Mouse (Mus musculus) embryonic fibroblast, embryonic 13.5 days (primary cell): ENCODE results near the gene Vps54. TPM values are rescaled to one million over a fixed set of nuclear protein-coding genes. Genes with fewer than 3 reads are reported as not detected.

Experiments used
- H3K27ac ChIP-seq: 2 replicates; pipeline ENCODE4 v1.5.1; 2012; ENCODE audit warnings: low read length, control low read depth, inconsistent platforms; ENCODE audit not compliant: insufficient read depth
- H3K4me1 ChIP-seq: 2 replicates; pipeline ENCODE4 v1.6.1; 2011; ENCODE audit warnings: low read length; ENCODE audit not compliant: control insufficient read depth, insufficient read depth
- H3K4me3 ChIP-seq: 2 replicates; pipeline ENCODE4 v1.5.1; 2011; ENCODE audit warnings: mild to moderate bottlenecking, control low read depth, low read length; ENCODE audit not compliant: insufficient read depth
- CTCF ChIP-seq: IDR thresholded peaks from 2 replicates; pipeline ENCODE4 v1.5.1; 2011; ENCODE audit warnings: mild to moderate bottlenecking, control low read depth, low read length, moderate library complexity, borderline replicate concordance; ENCODE audit not compliant: insufficient read depth
- POLR2A ChIP-seq: IDR thresholded peaks from 2 replicates; pipeline ENCODE4 v1.6.1; 2011; ENCODE audit warnings: low read depth, mild to moderate bottlenecking, control low read depth, low read length, moderate library complexity
- polyA plus RNA-seq: library from polyadenylated mRNA; stranded (reverse); fragments of >200 nt; gene quantifications from 2 replicates; pipeline ENCODE4 v1.2.4, GENCODE M21; 2011; ENCODE audit warnings: low read depth; ENCODE audit not compliant: missing spikeins, insufficient read length

Vps54 gene
- polyA plus RNA-seq, 1 experiment: 30.7 TPM

DNA sequence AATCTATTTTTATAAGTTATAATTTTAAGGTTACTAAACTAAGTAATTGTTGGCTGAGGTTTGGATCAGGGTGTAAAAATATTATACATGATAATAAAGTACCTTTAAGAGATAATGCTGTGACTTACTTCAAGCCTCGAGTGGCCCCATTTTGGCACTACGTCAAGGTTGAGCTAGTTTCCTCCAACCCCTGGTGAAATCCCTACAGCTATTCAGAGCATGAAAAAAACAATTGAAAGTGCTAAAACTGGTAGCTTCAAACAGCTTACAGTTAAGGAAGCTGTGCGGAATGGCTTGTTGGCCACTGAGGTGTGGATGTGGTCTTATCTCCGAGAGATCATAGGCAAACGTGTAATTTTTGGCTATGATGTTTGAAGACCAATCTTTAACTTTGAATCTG is 56.4 kb downstream of the Vps54 start:
- Histone ChIP-seq H3K4me1 (no peaks in the 10 kb centered on the region), H3K4me3 (no peak overlapping the region), H3K27ac (no peak overlapping the region)
- TF ChIP-seq CTCF: no peak
- no peak for TF ChIP-seq POLR2A

DNA sequence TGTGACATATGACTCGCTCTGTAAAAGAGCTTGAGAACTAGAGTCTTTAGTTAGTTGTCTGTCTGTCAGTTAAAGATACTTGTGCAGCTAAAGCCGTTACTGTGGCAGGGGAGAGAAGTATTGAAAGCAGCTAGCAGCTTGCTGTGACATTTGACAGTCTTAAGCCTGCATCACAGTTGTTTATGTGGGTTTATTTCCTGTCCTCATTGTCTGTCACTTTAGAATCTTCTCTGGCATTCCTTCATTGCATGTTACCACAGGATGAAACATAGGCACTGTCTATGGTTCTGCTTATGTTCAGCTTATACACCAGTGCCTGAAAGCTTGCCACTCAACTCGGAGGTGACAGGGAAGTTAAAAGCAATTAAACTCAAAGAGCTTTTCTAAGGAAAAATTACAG is 64.5 kb downstream of the Vps54 start:
- H3K27ac ChIP-seq: no peak overlapping the region
- no peak overlapping the region for H3K4me3 ChIP-seq
- TF ChIP-seq POLR2A (no peak), CTCF (no peak)
- H3K4me1 ChIP-seq: no peaks in the 10 kb centered on the region

DNA sequence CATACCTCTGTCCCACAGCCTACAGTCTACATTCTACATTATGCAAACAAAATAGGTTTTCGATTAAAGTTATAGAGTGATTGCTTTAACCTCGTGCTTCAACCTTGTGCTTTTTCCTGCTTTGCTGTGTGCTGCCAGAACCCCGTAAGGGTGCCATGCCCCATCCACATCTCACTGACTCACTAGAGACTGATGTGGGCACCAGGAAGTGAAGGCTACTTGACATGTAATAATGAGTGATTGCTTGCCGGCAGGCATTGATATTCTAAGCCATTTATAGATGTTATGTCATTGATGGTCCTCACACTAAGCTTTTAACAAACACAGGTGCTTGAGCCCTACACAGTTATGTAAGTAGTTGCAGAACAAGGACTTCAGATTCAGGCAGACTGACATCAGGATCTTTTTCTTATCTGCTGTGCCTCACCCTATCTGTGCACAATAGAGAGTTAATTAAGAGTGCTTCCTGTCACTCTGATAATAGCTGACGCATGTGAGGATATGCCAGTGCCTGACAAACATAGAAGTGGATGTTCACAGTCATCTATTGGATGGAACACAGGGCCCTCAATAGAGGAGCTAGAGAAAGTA is 68.1 kb downstream of the Vps54 start:
- Histone ChIP-seq H3K4me1 (no peaks in the 10 kb centered on the region), H3K27ac (no peak overlapping the region), H3K4me3 (no peak overlapping the region)
- no peak for TF ChIP-seq CTCF
- TF ChIP-seq POLR2A: no peak

DNA sequence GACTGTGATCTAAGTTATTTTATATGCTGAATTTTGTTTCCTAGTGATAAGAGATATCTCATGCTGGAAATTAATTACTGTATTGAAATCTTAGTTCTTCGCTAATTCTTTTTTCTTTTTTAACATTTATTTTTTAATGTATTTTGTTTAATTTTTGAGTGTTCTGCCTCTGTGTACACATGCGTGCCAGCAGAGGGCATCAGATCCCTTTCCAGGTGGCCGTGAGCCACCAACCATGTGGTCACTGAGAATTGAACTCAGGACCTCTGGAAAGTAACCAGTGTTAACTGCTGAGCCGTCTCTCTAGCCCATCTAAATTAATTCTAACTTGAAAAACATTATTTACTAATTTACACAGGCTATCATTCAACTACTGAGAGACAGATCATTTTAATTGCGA is 69.0 kb downstream of the Vps54 start:
- no peak overlapping the region for H3K27ac ChIP-seq
- H3K4me3 ChIP-seq: no peak overlapping the region
- TF ChIP-seq POLR2A (no peak), CTCF (peak; percentile 77)
- no peaks in the 10 kb centered on the region for H3K4me1 ChIP-seq

DNA sequence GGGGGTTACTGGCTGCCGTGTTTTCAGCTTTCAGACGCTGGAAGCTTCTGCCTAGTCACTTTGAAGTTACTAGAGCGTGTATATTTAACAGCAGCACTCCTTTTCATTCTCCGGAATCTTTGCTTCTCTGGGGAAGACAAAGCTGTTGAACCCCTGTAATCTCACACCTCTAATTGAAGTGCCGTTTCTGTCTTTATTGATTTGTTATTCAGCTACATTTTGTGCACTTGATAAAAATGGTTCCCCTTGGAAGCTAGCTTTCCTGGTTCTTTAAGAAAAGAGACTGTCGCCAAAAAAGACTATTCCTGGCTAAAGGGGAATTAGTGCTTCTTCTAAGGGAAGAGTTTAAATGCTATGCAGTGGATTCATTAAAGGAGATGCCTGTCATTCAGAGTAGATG is 70.4 kb downstream of the Vps54 start:
- no peak overlapping the region for H3K27ac ChIP-seq
- TF ChIP-seq POLR2A: no peak
- TF ChIP-seq CTCF: no peak
- H3K4me3 ChIP-seq: no peak overlapping the region

DNA sequence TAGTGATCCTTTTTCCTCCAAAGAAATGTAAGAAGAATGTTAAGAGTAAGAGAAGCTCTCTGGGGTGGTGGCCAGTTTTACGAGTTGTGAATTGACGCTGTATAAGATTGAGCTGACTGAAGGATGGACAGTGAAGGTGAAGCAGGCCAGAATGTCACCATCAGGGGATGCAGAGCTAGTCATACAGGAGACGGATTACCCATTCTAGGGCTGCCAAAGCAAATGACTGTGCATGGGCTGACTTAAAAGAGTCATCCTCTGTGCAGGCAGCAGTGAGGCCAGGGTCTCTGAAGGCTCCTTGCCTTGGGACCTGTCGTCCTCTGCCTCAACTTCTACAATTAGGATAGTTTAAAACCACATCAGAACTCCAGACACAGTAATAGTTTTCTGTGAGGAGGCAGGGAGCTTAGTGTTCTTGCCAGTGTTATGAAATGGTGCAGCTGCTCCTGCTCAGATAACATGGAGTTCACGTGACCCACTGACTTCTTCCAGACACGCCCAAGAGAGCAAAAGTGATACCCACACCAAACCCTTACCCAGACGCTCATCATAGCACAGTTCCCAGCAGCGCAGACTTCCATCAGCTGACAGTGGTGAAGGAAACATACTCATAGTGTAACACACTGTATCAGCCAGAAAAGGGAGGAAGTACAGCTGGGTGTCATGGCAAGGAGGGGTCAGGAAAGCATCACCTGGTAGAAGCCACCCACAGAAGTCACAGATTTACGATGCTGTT is 75.0 kb downstream of the Vps54 start:
- H3K4me1 ChIP-seq: no peaks in the 10 kb centered on the region
- no peak overlapping the region for H3K4me3 ChIP-seq
- no peak for TF ChIP-seq CTCF
- TF ChIP-seq POLR2A: no peak
- H3K27ac ChIP-seq: no peak overlapping the region

More for the DNA sequence above, 70.4 kb downstream of the Vps54 start:
- no peaks in the 10 kb centered on the region for H3K4me1 ChIP-seq

DNA sequence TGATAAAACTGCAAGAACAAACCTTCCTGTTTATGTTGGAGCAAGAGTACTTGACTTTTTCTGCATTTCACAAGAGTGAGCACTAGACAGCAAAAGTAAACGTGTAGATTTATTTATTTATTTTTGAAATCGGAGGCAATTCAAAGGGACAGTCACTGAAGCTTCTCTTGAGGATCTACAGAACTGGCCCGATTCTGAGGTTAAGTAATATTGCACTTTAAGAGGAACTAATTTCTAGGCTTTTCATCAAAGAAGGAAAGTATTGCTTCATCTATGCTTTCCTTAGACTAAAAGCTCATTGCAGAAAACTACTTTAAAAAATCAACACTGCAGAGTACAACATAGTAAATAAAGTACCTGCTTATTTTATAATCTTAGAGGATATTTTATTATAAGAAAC is 82.5 kb downstream of the Vps54 start:
- TF ChIP-seq POLR2A: no peak
- no peak for TF ChIP-seq CTCF

DNA sequence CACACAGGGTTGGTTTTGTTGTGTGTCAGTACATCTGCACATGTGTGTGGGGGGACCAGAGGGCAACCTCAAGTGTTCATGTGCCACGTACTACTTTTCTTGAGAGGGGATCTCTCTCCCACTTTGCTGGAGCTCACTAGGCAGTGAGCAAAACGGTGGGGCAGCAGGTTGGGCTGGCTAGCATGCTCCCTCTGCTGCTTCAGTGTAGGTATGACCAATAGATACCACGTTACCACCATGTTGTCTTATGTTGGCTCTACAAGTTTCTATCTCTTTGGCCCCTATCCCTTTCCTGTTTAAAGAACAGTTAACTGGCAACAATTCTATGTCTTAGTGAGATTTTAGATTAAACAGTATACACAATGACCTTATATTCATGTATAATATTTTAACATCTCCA is 83.3 kb downstream of the Vps54 start:
- H3K27ac ChIP-seq: no peak overlapping the region
- H3K4me3 ChIP-seq: no peak overlapping the region
- no peak for TF ChIP-seq POLR2A
- no peak for TF ChIP-seq CTCF
- no peaks in the 10 kb centered on the region for H3K4me1 ChIP-seq

More for the DNA sequence above, 82.5 kb downstream of the Vps54 start:
- no peak overlapping the region for H3K4me3 ChIP-seq
- no peaks in the 10 kb centered on the region for H3K4me1 ChIP-seq
- H3K27ac ChIP-seq: no peak overlapping the region

DNA sequence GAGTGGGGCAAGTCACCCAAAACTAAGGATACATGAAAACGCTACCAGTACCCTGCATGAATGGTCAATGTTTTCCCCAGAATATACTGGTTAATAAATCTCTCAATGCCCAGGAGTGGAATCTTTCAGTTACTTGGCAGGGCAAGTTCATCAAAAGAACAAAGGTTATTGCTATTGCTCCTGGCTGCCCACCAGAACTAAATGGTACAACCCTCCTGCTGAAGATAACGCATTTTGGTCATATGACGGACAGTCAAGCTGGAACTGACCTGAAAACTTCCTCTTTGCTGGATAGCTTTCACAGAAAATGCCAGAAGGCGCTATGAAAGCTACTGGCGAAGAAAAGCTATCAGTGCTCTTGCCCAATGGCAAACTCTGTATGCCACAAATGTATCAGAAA is 86.7 kb downstream of the Vps54 start:
- Histone ChIP-seq H3K27ac (no peak overlapping the region), H3K4me3 (no peak overlapping the region), H3K4me1 (no peaks in the 10 kb centered on the region)
- TF ChIP-seq CTCF (no peak), POLR2A (no peak)

DNA sequence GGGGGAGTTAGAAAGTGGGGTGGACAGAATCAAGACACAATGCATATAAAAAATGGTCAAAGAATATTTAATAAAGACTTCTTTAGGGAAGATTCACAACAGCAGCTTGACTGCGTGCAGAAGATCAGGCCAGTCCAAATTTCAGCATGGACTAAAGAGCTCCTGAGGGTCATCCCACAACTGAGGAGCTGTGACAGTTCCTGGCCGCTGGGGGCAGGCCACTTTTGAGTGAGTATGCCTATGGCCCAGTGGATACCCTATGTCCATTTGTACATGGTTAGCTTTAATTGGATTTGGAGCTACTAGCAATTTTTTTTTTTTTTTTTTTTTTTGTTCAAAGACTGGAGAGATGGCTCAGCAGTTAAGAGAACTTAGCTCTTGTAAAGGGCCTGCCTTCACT is 87.7 kb downstream of the Vps54 start:
- H3K4me3 ChIP-seq: no peak overlapping the region
- TF ChIP-seq CTCF (no peak), POLR2A (no peak)
- H3K27ac ChIP-seq: no peak overlapping the region
- no peaks in the 10 kb centered on the region for H3K4me1 ChIP-seq
